Mouse (Mus musculus): Measurements from ENCODE around the gene Suclg1. TPM values are rescaled to one million over a fixed set of nuclear protein-coding genes. Genes with fewer than 3 reads are reported as not detected.

Suclg1 gene
- polyA plus RNA-seq, 1 experiment from 2014 or later: 148 TPM

Other genes with a start within 250 kb of the Suclg1 start
- 0.12 and 0.14 TPM in 2 replicates for gene Dnah6, start 26.7 kb upstream of the Suclg1 start, polyA plus RNA-seq (2014; fragmentation: Nextera tagmentation; extraction: Ambion mirVana)
- gene 4931417E11Rik, start 221.3 kb downstream of the Suclg1 start, polyA plus RNA-seq (2014; fragmentation: Nextera tagmentation; extraction: Ambion mirVana): not detected in 2 replicates